Mouse (Mus musculus) adrenal gland, postnatal 14 days (tissue): ENCODE measurements around the gene Olfr447. TPM values are rescaled to one million over a fixed set of nuclear protein-coding genes. Genes with fewer than 3 reads are reported as not detected.
A peak's percentile ranks its signal among the peaks of the same experiment; 100 is the strongest.

ENCODE experiments used
- DNase-seq: peaks from one replicate; pipeline ENCODE4 v3.0.0; 2021; ENCODE audit warnings: mixed read lengths
- long read RNA-seq, 2 experiments: library from polyadenylated mRNA; stranded (forward); transcript quantifications; one replicate each; pipeline ENCODE4 v2.0.0; 2021
- total RNA-seq: library from RNA; stranded (reverse); gene quantifications from 2 replicates; pipeline ENCODE4 v1.2.3, GENCODE M21; 2021

Olfr447 gene
- total RNA-seq: not detected in 2 replicates
- long read RNA-seq, experiment 1: 0 reads
- long read RNA-seq, experiment 2: 0 reads

DNA sequence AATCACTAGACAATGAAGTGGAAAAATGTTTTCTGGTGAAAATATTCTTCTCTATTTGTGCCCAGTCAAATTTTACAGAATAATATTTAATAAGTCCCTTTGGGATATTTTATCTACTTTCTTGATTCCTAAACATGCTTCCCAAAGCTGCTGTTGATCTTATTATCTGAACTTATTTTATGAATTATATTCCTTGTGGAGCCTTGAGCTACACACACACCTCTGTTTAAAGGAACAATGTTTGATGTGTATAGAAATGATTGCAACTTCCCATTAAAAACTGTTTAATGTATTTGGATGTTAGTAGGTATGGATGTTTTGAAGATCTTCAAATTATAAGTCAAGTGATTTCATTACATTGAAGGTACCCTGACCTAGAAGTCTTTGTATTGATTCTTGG lies at the start of gene Olfr447:
Gene Olfr447 (plus strand): TSS at position 301 of the 400 bp plus-strand sequence.
- DNase-seq: no peak

DNA sequence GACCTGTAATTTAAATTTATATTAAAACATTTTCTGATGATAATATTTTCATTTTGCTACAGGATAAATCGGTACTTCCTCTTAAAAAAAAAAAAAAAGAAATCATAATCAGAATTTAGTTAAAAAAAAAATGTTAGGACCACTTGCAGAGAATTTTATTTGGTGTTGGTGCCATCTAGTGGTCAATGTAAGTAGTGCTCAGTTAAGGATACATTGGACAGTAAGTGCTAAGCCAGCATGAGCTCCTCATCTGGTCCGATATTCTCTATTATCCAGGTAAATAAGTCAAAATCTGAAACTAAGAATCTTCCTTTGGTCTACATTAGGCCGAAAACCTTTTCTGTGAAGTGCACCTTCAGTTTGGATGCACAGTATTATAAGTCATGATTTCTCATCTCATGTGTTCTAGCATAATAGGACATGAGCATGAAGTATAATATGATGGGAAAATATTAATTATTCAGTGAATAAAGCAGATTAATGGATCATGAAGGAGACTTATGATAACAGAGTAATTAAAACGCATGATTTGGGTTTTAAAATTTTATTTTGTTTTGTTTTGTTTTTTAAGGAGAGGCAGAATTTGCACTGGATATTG lies 48.4 kb upstream of the Olfr447 start:
- peak; percentile 23 for DNase-seq

DNA sequence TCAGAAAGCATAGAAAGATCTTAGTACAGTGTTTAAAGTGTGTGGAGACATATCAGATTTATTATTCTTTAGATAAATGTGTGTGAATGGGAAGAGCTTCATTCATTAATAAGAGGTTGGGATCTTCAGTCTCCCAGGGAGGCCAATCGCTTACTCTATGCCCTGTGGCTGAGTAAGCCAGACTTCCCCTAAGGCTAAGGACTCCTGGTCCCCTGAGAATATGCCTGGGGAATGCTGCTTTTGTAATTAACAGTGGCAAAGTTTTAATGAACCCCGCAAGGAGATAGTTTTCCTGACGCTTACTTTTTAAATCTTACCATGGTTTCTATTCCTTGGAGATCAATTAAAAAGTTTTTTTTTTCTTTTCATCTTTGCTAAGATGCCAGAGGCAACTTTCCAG lies 39.0 kb upstream of the Olfr447 start:
- no peak for DNase-seq

DNA sequence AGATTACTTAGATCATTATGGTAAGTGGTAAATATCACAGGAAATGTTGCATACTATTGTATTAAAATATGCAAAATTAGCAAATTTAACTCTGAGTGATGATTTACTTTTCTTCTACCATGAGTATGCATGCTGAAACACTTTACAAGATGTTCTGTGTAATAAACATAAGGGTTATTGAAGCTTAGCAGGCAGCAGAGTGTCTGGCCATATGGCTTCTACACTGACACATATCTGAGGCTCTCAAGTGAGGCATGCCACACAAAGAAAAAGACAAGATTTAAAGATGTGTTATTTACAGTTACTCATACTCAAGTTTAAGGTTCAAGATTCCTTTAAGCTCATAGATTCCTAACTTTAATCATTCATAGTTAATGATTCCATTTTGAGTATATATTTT lies 32.4 kb upstream of the Olfr447 start:
- no peak for DNase-seq

DNA sequence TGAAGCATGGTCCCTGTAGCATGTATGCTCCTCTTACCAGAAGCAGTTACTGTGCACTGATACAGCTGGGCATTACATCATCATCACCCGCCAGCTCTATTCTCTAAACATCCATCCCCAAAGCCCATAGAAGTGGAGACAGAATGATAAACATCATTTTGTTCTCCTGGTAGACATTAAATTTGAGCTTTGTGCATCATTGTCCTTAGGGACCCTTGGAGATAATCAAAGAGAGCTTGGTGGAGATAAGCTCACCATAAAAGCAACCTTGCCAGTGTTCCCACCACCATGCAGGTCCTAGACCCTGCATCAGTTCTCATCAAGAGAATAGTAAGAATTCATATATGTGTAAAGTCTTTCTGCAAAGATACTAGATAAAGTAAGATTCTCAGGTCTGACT lies 18.5 kb upstream of the Olfr447 start, which contains the start of gene Olfr448:
Gene Olfr448 (plus strand): TSS at position 301 of the 400 bp plus-strand sequence.
- DNase-seq: no peak

DNA sequence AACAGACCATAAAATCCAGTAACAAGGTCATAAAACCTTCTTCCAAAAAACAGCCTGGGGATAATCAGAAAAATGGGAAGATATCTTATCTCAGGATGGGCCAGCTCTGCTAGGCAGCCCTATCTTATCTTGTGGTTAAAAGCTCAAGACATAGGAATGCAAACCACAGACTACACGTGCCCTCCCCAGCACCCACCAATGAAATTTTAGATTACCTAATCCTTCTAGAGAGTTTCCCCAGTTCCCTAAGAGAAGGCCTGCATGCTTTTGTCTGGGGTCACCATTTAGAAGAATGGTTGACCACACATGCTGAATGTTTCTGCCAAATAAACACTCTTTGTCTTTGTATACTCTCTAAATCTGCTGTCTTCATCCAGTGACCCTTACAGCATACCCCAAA lies 8.3 kb upstream of the Olfr447 start:
- no peak for DNase-seq

DNA sequence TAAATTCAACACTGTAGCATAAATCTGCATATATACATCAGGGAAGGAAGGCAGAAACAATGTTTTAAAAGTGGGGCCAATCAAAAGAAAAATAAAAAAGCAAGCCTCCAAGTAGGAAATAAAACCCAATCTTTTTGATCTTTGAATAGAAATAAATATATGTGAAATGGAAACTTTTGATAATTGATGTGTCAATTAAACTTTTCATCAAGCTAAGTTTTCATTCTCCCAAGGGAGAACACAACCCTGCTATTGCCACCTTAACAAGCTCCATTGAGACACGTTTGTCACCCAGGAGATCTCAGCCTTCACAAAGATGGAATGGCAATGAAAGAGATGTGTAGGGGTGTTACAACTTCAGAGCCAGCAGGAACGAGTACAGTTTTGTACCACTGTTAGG lies 12.4 kb downstream of the Olfr447 start, which contains the start of gene Olfr446:
Gene Olfr446 (plus strand): TSS at position 301 of the 400 bp plus-strand sequence.
- DNase-seq: no peak

DNA sequence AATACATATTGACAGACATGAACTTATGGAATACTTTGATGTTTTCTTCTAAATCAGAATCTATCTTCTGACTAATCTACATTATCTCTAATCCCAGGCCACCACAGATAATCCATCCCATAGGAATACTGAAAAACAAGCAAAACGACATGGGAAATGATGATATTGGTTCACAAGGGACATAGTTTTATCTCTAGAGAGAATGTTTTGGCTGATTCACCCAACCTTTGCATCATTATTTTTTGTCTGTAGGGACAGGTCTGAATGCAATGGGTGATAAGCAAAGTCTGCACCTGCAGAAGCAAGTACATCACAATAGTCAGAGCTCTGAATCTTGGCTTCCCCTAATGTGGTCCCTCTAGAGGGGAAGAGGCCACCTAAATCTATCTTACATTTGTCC lies 40.1 kb downstream of the Olfr447 start, which contains the start of gene Olfr444:
Gene Olfr444 (plus strand): TSS at position 301 of the 400 bp plus-strand sequence.
- no peak for DNase-seq

Other genes starting within 250 kb of the Olfr447 start
- 57.6 and 59.4 TPM in 2 replicates for gene Tcaf1, start 198.8 kb upstream of the Olfr447 start, total RNA-seq
- not detected in 2 replicates for gene Olfr453, start 169.5 kb upstream of the Olfr447 start, total RNA-seq
- gene Olfr38, start 152.5 kb upstream of the Olfr447 start, total RNA-seq: not detected in 2 replicates
- gene Olfr452, start 123.8 kb upstream of the Olfr447 start, total RNA-seq: not detected in 2 replicates
- not detected in 2 replicates for gene Olfr450, start 96.9 kb upstream of the Olfr447 start, total RNA-seq
- not detected in 2 replicates for gene Olfr449, start 74.5 kb upstream of the Olfr447 start, total RNA-seq
- gene Olfr448, start 18.4 kb upstream of the Olfr447 start, total RNA-seq: not detected in 2 replicates
- not detected in 2 replicates for gene Olfr446, start 12.5 kb downstream of the Olfr447 start, total RNA-seq
- not detected in 2 replicates for gene Olfr444, start 40.2 kb downstream of the Olfr447 start, total RNA-seq
- not detected in 2 replicates for gene Olfr441, start 197.5 kb downstream of the Olfr447 start, total RNA-seq
- gene Olfr237-ps1, start 237.7 kb downstream of the Olfr447 start, total RNA-seq: not detected in 2 replicates